Mouse (Mus musculus) intestine, embryonic 14.5 days (tissue): ENCODE results near the gene Add1. TPM values are rescaled to one million over a fixed set of nuclear protein-coding genes. Genes with fewer than 3 reads are reported as not detected.

Source experiments
- ATAC-seq: fragments of 200-750 bp; cut with Nextera tagmentation; replicated peaks from 2 replicates; pipeline ENCODE4 v1.8.0; 2017; ENCODE audit warnings: low read depth, moderate number of reproducible peaks, moderate TSS enrichment, moderate library complexity; ENCODE audit not compliant: low FRiP score, low TSS enrichment
- DNase-seq: peaks from one replicate; pipeline ENCODE4 v3.0.0-alpha.2; 2018; ENCODE audit warnings: low spot score
- H3K27ac ChIP-seq: fragments of 300-500 bp; sonication (generic); 2 replicates; pipeline ENCODE4 v1.5.1; 2014; ENCODE audit warnings: low read depth, mild to moderate bottlenecking, control low read depth
- H3K27me3 ChIP-seq: fragments of 300-500 bp; sonication (generic); replicated peaks from 2 replicates; pipeline ENCODE4 v1.6.1; 2014; ENCODE audit warnings: low read length, control low read depth; ENCODE audit not compliant: control insufficient read depth, insufficient read depth
- H3K36me3 ChIP-seq: fragments of 300-500 bp; sonication (generic); 2 replicates; pipeline ENCODE4 v1.6.1; 2014; ENCODE audit warnings: low read length, control low read depth; ENCODE audit not compliant: control insufficient read depth, insufficient read depth
- H3K4me1 ChIP-seq: fragments of 300-500 bp; sonication (generic); replicated peaks from 2 replicates; pipeline ENCODE4 v1.6.1; 2014; ENCODE audit warnings: low read length, control low read depth, mixed read lengths; ENCODE audit not compliant: control insufficient read depth, insufficient read depth
- H3K4me2 ChIP-seq: fragments of 300-500 bp; sonication (generic); 2 replicates; pipeline ENCODE4 v1.6.1; 2014; ENCODE audit warnings: low read length
- H3K4me3 ChIP-seq: fragments of 300-500 bp; sonication (generic); 2 replicates; pipeline ENCODE4 v1.5.1; 2014; ENCODE audit warnings: low read depth, low read length, control low read depth, mixed read lengths
- H3K9ac ChIP-seq: fragments of 300-500 bp; sonication (generic); 2 replicates; pipeline ENCODE4 v1.6.1; 2014; ENCODE audit warnings: mild to moderate bottlenecking, low read length
- H3K9me3 ChIP-seq: fragments of 300-500 bp; sonication (generic); 2 replicates; pipeline ENCODE4 v1.6.1; 2016; ENCODE audit warnings: low read length, control low read depth; ENCODE audit not compliant: control insufficient read depth
- WGBS: fragments of 180-500 bp; shearing (Covaris S2); extraction: QIAGEN DNeasy Blood & Tissue Kit; methylation state at CpG from one replicate; pipeline ENCODE4 v1.1.7; 2014; 5-methylcytosine and 5-hydroxymethylcytosine counted together
- microRNA-seq: library from miRNA; unstranded; fragments of <30 nt; microRNA quantifications from one replicate; pipeline ENCODE4, GENCODE M21; 2016
- polyA plus RNA-seq: library from polyadenylated mRNA; unstranded; fragments of >200 nt; fragmentation: Nextera tagmentation; extraction: Ambion mirVana; gene quantifications from 2 replicates; pipeline ENCODE4 v1.2.1, GENCODE M21; 2014

The Add1 gene
- polyA plus RNA-seq, 1 experiment from 2014 or later: 183 TPM

GRCm38 (mm10) chr5:34659686-34660590, 86.5 kb downstream of the Add1 start, which contains the start of the genes Nop14 and Grk4:
TSS of gene Nop14 (minus strand) at chr5:34660148.
TSS of gene Grk4 (plus strand) at chr5:34660379.
- Histone ChIP-seq H3K9ac (peak within 1 kb of the TSS; percentile 69), H3K9me3 (no peaks in the 10 kb centered on the region), H3K27ac (peak within 1 kb of the TSS; percentile 80), H3K27me3 (no peaks in the 10 kb centered on the region), H3K4me2 (peak within 1 kb of the TSS; percentile 83), H3K36me3 (peaks cover 23% of the 10 kb centered on the region), H3K4me1 (peaks cover 10% of the 10 kb centered on the region; the same call in 1 of the 2 replicates), H3K4me3 (peak within 1 kb of the TSS; percentile 75)
- under 1% methylated on average over 60 of the region's 60 CpGs for WGBS
- DNase-seq (peak; percentile 98), ATAC-seq (peak; percentile 100)

DNA sequence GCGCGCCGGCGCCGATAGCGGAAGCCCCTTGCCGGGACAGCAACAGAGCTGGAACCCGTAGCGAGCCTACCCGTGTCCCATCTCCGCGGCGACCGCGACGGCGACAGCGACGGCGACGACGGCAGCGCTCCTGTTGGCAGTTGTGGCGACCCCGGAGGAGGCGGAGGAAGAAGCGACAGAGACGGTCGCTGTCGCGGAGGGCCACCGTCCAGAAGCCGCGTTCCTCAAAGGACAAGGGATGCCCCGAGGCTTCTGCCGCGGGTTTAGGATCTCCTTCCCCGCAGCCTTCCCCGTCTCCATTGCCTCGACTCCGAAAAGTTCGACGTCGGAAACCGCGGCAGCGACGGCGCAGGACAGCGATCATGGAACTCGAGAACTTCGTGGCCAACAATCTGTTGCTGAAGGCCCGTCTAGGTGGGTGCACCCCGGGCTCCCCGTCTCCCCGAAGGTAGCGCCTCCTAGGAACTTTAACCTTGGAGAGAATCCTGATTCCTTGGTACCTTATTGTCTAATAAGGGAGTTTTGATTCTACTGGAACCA, 87.2 kb downstream of the Add1 start:
- Histone ChIP-seq H3K4me3 (peak overlapping the region; percentile 75), H3K27me3 (no peaks in the 10 kb centered on the region), H3K36me3 (peaks cover 16% of the 10 kb centered on the region), H3K4me1 (peaks cover 10% of the 10 kb centered on the region; the same call in 1 of the 2 replicates), H3K4me2 (peak overlapping the region; percentile 63), H3K9me3 (no peaks in the 10 kb centered on the region), H3K9ac (peak overlapping the region; percentile 65), H3K27ac (peak overlapping the region; percentile 80)
- peak; percentile 7 for ATAC-seq
- DNase-seq: no peak
- under 1% methylated on average over 57 of the region's 57 CpGs for WGBS

GRCm38 (mm10) chr5:34661909-34662308, 88.4 kb downstream of the Add1 start:
- Histone ChIP-seq H3K4me3 (no peak overlapping the region), H3K27me3 (no peaks in the 10 kb centered on the region), H3K4me1 (peaks cover 10% of the 10 kb centered on the region; the same call in 1 of the 2 replicates), H3K27ac (no peak overlapping the region), H3K4me2 (no peak overlapping the region), H3K9me3 (no peaks in the 10 kb centered on the region), H3K36me3 (0 out of 2 replicates have a peak, but pooled peaks cover 5% of the 10 kb centered on the region), H3K9ac (no peak overlapping the region)
- 74% methylated on average over 4 of the region's 4 CpGs for WGBS
- DNase-seq (no peak), ATAC-seq (no peak)

- WGBS: 84% methylated on average over 2 of the region's 2 CpGs
- H3K27ac ChIP-seq: no peak overlapping the region
- no peak for ATAC-seq
- no peaks in the 10 kb centered on the region for H3K36me3 ChIP-seq
- H3K27me3 ChIP-seq: no peaks in the 10 kb centered on the region
- peaks cover 10% of the 10 kb centered on the region; the same call in 1 of the 2 replicates for H3K4me1 ChIP-seq
- H3K9ac ChIP-seq: no peak overlapping the region
- no peaks in the 10 kb centered on the region for H3K9me3 ChIP-seq
- no peak overlapping the region for H3K4me2 ChIP-seq
- no peak overlapping the region for H3K4me3 ChIP-seq
- no peak for DNase-seq
Observed at GRCm38 (mm10) chr5:34663231-34663630, 89.8 kb downstream of the Add1 start.

DNA sequence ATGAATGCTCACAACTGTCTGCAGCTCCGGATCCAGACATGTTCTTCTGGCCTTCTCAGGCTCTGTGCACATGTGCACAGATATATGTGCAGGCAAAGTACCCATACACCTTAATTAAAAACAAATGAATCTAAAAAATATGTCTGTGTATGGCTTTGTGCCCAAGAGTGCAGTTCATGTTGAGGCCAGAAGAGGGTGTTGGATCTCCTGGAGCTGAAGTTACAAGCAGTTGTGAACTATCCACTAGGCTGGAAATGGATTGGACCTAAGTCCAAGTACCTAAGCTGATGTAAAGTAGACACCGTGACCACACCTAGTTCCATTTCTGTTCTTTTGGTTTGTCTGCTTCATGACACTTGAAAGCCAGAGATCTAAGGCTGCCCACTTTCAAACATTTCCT, 96.0 kb downstream of the Add1 start:
- no peaks in the 10 kb centered on the region for H3K9me3 ChIP-seq
- no peaks in the 10 kb centered on the region for H3K27me3 ChIP-seq
- no peak overlapping the region for H3K9ac ChIP-seq
- no peaks in the 10 kb centered on the region for H3K4me1 ChIP-seq
- ATAC-seq (no peak), DNase-seq (no peak)
- 0 out of 2 replicates have a peak, but pooled peaks cover 3% of the 10 kb centered on the region for H3K36me3 ChIP-seq
- H3K27ac ChIP-seq: no peak overlapping the region
- no peak overlapping the region for H3K4me2 ChIP-seq
- WGBS: 84% methylated on average over 2 of the region's 2 CpGs
- H3K4me3 ChIP-seq: no peak overlapping the region

DNA sequence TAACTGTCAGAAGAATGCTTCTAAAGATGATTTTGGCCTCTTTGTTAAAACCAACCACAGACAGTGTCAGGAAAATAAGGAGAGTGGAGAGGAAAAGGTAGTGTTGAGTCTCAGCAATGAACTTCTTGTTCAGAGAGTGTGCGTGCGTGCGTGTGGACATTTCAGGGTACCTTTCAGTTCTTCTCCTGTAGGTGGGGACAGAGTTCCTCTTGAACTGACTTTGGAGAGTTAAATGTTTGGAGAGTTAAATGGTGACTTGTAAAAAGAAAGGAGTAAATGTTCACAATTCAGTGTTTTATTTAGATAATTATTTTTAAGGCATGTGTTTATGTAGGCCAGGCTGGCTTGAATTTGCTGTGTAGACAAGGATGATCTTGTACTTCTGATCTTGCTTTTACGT, 96.8 kb downstream of the Add1 start:
- Histone ChIP-seq H3K27ac (no peak overlapping the region), H3K4me3 (no peak overlapping the region), H3K36me3 (0 out of 2 replicates have a peak, but pooled peaks cover 3% of the 10 kb centered on the region), H3K4me1 (no peaks in the 10 kb centered on the region), H3K9ac (no peak overlapping the region), H3K4me2 (no peak overlapping the region), H3K27me3 (no peaks in the 10 kb centered on the region), H3K9me3 (no peaks in the 10 kb centered on the region)
- ATAC-seq (no peak), DNase-seq (no peak)
- WGBS: 83% methylated on average over 4 of the region's 4 CpGs

Small RNAs within 50 kb of the gene (microRNA-seq; reads per million reads assigned to microRNA genes)
- 0.42 reads per million for gene Mir7036b

Other genes starting within 250 kb of the Add1 start
- gene Rnf4, start 237.4 kb upstream of the Add1 start, polyA plus RNA-seq: 172 and 197 TPM in 2 replicates
- 13.0 and 16.0 TPM in 2 replicates for gene Fam193a, start 203.7 kb upstream of the Add1 start, polyA plus RNA-seq
- 12.9 and 19.4 TPM in 2 replicates for gene Tnip2, start 59.7 kb upstream of the Add1 start, polyA plus RNA-seq
- 5.7 and 7.7 TPM in 2 replicates for gene Sh3bp2, start 47.8 kb upstream of the Add1 start, polyA plus RNA-seq
- gene Mfsd10, start 63.5 kb downstream of the Add1 start, polyA plus RNA-seq: 121 and 128 TPM in 2 replicates
- 28.6 and 31.5 TPM in 2 replicates for gene Nop14, start 86.5 kb downstream of the Add1 start, polyA plus RNA-seq
- gene Grk4, start 86.7 kb downstream of the Add1 start, polyA plus RNA-seq: 1.6 and 2.2 TPM in 2 replicates
- 19.4 and 19.5 TPM in 2 replicates for gene Htt, start 188.1 kb downstream of the Add1 start, polyA plus RNA-seq